Mouse (Mus musculus) heart, embryonic 10.5 days (tissue): ENCODE measurements at regions not wholly inside any gene's neighbourhood (a gene's known extent, or its start where the extent isn't known, plus 50 kb on each side); places are given as distances from the start of the nearest gene placed in this dataset. TPM values are rescaled to one million over a fixed set of nuclear protein-coding genes. Genes with fewer than 3 reads are reported as not detected.

Experiments used
- DNase-seq: peaks from one replicate; pipeline ENCODE4 v3.0.0-alpha.2; 2017; ENCODE audit warnings: low spot score
- H3K27ac ChIP-seq: fragments of 300-500 bp; sonication (generic); 2 replicates; pipeline ENCODE4 v1.5.1; 2016; ENCODE audit warnings: mild to moderate bottlenecking
- H3K27me3 ChIP-seq: fragments of 300-500 bp; sonication (generic); 2 replicates; pipeline ENCODE4 v1.6.1; 2016; ENCODE audit warnings: mild to moderate bottlenecking; ENCODE audit not compliant: poor library complexity, insufficient read depth, severe bottlenecking
- H3K36me3 ChIP-seq: fragments of 300-500 bp; sonication (generic); 2 replicates; pipeline ENCODE4 v1.6.1; 2016; ENCODE audit warnings: mild to moderate bottlenecking, moderate library complexity
- H3K4me1 ChIP-seq: fragments of 300-500 bp; sonication (generic); 2 replicates; pipeline ENCODE4 v1.6.1; 2016; ENCODE audit warnings: mild to moderate bottlenecking
- H3K4me3 ChIP-seq: fragments of 300-500 bp; sonication (generic); 2 replicates; pipeline ENCODE4 v1.5.1; 2016; ENCODE audit warnings: mild to moderate bottlenecking, moderate library complexity
- H3K9me3 ChIP-seq: fragments of 300-500 bp; sonication (generic); 2 replicates; pipeline ENCODE4 v1.6.1; 2016; ENCODE audit warnings: mild to moderate bottlenecking, moderate library complexity
- WGBS: fragments of 180-500 bp; shearing (Covaris S2); methylation state at CpG from one replicate; pipeline ENCODE4 v1.1.7; 2016; 5-methylcytosine and 5-hydroxymethylcytosine counted together
- microRNA-seq: library from miRNA; unstranded; fragments of <30 nt; microRNA quantifications from one replicate; pipeline ENCODE4, GENCODE M21; 2017

DNA sequence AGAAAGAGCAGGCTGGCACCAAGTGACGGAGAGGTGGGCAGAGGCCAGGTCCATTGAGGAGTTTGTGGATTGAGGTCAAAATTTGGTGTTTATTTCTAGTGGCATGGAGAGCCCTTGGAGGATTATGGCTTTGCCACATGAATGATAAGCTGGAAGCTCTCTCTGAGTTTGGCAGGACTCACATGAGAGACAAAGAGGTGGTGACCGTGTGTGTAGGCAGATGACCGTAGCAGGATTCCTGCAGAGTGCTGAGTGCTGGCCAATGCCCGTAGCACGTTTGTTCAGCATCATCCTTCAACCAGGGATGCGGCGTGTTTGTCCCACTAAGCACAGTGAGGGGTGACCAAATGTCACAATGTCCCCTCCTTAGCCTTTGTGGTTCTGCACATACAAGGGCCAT, 58.1 kb upstream of the Lhx5 start:
- Histone ChIP-seq H3K4me1 (0 out of 2 replicates have a peak, but pooled peaks cover 13% of the 10 kb centered on the region), H3K36me3 (no peaks in the 10 kb centered on the region), H3K4me3 (no peak overlapping the region), H3K9me3 (no peaks in the 10 kb centered on the region), H3K27me3 (peaks cover 50% of the 10 kb centered on the region), H3K27ac (no peak overlapping the region)
- 82% methylated on average over 7 of the region's 7 CpGs for WGBS
- DNase-seq: no peak

Small RNA genes in the stretch of these regions (microRNA-seq; reads per million reads assigned to microRNA genes)
- gene Gm26474: not detected
